Mouse (Mus musculus) thymus, postnatal 10 days (tissue): ENCODE results near the gene Sept5.
A peak's percentile ranks its signal among the peaks of the same experiment; 100 is the strongest.

ENCODE experiments used
- DNase-seq, 2 experiments: peaks; one replicate each; pipeline ENCODE4 v3.0.0; 2021; ENCODE audit warnings: low spot score in 2 of 2

Sept5 gene

DNA sequence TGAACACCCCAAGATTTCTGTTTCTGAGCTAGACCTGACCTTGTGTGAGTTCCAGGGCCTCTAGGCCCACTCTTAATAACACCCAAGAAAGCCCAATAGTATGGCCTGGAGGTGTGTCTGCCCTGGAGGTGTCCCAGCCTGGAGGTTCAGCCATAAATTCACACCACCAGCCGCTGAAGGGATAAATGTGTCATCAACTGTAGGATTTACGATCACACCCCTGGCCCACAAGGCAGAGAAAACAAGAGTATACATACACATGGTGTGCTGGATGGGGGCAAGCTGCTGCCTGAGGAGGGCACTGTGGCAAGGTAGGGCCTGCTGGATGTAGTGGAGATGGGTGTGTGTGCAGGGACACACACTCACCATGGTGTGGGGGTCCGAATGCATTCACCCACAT is 16.5 kb downstream of the Sept5 start:
- no peak for DNase-seq

DNA sequence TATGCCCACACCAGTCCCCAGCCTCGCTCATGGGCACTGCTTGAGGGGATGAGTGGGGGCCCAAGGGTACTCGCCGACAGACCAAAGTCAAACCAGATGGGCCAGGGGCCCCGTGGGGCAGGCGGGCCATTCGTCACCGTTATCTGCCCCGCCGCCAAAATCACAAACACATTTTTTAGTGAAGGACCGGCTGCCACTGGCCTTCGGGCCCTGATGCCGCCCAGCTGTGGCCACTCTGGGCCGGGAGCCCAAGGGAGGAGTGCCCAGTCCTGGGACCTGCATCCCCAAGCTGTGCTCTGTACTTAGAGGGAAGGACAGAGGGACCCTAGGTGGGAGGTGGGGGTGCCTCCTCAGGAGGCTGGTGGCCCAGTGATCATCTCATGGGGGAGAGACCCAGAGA is 18.0 kb downstream of the Sept5 start:
- DNase-seq, result no peak

DNA sequence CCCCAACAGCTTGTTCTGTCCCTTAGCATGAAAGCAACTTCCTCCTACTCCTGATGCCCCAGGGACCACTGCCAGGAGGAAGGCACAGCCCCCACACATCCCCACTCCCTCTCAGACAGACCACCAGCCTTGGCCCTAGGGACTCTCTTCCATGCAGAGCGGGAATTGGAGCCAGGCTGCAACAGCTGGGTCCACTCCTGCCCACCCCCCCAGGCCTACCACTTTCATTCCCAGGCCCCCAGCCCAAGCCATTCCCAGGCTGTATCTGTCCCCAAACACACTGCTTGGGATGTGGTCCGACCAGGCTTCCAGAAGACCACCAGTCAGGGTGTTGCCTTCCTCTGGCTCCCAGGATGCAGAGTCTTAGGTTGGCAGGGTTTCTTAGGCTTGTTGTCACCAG is 20.7 kb downstream of the Sept5 start:
- no peak for DNase-seq

DNA sequence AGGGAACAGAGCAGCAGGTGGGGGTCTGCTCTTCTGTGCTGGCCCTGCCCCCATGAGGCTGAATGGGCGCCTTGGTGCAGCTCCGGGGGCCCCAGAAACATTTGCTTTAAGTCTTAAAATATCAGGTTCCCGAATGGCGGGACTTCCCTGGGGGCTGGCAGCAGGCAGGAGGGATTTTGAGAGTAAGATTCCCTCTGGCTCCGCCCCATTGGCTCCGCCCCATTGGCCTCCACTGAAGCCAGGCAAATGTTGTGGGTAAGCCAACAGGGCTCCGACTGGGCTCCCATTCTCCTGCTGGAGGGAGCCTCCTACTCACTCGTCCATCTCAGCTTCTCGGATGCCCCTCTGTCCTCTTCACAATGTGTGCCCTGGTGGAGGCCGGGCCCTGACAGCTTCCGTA is 21.5 kb downstream of the Sept5 start:
- DNase-seq, result no peak

DNA sequence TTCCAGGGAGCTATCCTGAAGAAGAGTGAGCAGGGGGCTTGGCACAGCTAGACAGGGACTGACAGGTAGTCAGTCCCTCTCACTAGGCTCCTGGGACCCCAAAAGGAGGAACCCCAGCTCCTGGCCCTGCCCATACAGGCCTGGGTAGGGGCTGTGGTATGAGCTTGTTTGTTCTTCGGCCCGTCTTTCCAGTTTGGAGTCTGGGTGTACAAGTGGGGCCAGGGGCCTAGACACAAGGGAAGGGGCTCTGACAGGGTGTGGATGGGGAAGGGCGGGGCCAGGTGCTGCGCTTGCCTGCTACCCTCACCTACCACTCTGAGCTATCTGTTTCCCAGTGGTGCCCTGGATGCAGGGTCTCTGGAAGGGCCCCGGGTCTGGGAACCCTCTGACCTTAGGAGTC is 24.0 kb downstream of the Sept5 start:
- DNase-seq, result no peak

DNA sequence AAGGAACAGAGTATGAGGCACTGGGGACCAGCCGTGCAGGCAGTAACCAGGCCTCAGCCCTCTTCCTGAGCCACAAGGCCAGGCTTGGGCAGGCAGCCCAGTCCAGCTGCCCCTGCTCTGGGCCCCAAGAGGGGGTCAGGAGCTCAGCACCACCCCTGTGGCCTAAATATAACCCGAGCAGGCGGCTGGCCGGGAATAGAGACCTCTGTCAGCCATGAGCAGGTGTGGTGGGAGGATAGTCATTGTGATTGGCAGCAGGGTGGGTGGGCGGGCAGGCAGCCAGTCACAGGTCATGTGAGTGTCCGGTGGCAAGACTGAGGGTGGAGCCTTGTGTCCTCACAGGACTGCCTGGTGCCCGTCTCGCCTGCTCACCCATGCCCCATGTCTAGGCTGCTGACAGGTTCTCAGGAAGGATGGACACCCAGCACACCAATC is 25.5 kb downstream of the Sept5 start:
- DNase-seq, result no peak

DNA sequence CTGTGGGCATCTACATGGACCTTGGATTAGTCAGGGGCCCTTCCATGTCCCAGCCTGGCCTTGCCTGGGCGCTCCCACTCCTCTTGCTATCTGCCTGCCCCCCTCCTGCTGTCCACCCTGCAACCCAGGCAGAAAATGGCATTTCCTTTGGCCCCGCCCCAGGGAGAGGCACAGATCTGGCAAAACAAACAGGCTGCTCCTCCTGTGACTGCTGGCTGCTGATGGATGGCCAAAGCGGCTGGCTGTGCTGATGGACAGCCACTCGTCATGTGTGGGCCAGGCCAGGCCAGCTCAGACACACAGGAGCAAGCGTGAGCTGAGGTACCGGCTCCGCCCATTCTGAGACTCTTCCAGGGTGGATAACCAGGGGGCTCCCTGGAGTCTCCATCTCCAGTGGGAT is 28.3 kb downstream of the Sept5 start:
- DNase-seq, result no peak

DNA sequence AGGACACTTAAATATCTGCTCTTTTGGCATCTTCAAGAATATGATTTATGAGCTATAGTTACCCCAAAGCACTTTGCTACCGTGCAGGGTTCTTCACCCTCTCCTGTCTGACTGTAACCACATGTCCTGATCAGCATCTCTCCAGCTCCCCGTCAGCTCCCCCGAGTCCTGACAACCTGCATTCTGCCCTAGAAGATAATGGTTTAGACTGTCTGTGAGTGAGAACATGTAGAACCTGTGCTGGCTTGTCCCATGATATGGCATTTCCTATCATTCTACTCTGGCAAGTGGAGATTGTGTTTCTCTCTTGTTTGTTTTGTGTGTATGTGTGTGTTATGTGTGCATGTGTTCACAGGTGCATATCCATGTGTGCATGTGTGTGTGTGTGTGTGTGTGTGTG is 31.7 kb downstream of the Sept5 start:
- DNase-seq, result no peak

DNA sequence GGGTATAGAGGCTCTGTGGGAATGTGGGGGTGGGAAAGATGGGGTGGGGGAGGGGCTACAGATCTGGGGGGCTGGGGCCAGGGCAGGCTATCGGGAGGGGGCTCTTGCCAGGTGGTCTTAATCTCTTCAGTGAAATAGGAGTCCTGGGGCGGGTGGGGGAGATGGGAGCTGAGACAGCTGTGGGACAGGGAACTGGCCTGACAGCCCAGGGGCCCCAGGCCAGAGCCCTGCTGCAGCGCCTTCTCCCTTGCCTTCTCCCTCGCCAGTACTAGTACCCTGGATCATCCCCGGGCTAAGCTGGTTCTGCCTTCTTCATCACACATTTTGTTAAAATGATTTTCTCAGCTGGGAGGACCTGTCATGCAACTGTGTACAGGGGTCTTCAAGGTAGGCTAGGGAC is 33.5 kb downstream of the Sept5 start:
- DNase-seq, result no peak

DNA sequence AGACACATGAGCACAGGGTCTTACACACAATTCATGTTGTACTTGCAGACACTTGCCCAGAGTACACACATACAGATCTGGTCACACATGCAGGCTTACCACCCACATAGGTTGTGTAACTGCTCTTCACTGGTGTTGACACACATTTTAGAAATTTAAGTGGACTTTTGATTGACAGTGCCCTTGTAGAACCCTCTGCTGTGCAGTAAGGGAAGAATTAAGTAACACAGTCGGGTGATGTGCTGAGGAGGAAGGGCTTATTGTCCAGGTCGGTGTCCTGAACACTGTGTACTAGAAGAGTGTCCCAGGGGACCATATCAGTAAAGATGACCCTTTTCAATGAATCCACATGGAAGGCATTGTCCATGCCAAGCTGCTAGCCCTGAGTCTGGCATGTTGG is 35.8 kb downstream of the Sept5 start:
- no peak for DNase-seq

DNA sequence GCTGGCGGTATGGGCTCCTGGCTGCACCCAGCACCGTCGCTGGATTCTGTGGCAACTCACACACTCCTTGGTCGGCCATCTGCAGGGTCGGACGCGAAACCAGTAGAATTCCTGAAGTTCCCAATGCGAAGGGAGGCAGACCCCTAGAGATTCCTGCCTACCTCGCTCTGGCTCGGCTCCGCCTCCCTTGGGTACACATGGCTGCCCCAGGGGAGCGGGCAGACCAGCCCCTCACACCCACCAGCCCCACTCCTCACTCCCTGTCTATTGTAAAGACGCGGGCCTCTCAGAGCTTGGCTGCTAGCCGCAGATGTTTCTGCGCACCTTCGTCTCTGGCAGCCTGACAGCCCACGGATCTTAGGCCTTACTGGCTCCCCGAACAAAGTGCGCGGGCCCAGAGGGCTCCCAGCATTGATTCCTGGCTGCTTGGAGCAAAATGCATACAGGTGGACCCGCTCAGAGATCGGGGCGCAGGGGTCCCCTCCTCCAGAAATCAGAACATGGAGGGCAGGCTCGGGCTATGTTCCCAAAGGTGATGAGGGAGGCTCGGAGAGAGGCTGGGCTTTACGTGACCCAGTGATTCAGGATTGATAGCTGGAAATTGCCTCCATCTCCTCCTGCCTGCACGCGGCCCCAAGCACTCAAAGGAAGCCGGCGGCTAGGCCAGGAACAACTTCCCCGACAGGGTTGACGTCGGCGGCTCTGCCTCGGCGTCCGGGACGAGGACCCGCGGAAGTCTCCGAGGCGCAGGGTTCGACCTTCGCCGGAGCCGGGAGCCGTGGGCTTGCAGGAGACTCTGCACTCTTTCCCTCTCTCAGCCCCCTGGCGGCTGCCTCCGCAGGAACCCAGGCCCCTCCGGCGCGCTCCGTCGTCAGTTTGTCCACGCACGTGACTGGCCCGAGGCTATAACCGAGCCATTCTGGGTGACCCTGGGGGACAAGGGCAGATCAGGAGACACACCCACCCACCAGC is 38.4 kb downstream of the Sept5 start:
- DNase-seq, result peak; percentile 29 to 63

DNA sequence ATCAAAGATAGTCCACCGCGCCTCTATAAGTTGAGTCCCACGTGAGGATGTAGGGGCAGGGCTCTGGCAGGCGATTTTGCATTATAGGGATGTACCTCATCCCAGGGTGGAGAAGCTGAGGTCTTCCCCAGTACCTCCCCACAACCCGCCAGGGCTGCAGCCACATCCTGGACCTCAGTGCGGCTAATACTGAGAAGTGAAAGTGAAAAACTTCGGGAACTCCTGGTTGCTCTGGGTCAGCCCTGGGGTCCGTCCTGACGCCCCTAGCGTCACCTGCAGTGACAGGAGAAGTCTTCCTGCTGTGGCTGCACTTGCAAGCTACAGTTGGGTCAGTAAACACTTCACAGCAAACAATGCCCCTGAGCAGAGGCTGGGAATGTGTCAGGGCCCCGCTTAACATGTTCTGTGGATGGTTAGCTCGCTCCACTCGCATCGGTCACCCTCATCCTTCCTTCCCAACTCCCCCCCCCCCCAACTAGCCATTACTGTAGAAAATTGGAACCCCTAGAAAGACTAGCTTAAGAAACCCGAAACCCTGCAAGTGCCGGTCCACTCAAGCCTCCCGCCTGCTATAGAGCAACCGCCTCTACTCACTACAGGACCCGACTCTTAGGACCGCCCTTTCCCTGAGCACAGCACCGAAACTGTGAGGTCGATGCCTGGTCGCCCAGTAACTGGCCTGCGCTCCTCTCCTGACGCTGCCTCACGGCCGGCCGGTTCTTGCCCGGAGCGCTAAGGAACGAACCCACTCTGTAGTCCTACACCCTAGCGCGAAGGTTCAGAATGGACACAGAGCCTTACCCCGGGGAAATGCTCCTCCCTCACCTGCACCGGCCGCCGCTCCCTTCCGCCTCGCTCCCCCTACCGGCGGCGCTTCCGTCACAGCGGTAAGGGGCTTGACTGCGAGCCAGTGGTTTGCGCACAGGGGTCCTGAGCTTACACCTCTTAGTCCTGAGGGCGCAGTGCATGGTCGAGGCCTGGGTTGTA is 39.7 kb downstream of the Sept5 start, which contains the start of gene Tbx1:
Gene Tbx1, minus strand, starts transcription at position 868 of the 987 bp plus-strand sequence.
- peak; percentile 20 to 69 for DNase-seq

DNA sequence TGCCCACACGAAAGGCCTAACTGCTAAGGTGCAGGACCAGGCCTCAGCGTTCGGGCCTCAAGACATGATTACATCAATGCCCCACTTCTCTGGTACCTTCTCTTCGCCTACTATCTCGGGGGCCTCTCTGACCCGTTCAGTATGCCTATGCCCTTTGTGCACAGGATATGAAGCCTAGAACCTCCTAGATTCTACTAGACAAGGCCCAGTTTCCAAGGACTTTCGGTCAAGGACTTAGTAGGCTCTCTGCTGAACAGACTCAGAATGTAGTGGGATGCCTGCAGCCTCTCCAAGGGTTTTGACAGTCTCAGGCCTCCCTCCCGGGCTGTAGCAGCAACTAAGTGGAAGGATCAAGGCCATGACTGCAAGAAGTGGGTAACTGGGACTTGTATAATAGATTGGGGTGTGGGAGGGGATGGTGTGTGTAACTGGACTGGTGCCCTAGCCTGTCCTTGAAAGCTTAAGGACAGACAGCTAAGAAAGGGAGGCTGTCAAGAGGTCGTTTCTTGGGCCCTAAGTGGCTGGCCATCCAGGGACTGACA is 40.6 kb downstream of the Sept5 start:
- DNase-seq, result no peak

DNA sequence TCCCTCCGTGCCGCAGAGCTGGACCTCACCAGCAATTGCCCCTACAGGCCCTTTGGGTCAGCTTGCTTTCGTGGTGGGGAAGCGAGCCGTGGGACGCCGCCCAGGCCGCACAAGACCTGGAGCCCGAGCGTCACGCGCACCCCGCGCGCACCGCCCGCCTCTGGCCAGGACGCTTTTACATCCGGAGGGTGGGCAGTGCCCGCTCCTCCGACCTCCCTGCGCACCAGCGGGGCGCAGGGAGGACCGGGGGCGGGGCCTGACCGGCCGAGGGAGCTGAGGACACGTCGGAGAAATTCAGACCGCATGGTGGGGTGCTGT is 41.1 kb downstream of the Sept5 start:
- DNase-seq, result no peak

DNA sequence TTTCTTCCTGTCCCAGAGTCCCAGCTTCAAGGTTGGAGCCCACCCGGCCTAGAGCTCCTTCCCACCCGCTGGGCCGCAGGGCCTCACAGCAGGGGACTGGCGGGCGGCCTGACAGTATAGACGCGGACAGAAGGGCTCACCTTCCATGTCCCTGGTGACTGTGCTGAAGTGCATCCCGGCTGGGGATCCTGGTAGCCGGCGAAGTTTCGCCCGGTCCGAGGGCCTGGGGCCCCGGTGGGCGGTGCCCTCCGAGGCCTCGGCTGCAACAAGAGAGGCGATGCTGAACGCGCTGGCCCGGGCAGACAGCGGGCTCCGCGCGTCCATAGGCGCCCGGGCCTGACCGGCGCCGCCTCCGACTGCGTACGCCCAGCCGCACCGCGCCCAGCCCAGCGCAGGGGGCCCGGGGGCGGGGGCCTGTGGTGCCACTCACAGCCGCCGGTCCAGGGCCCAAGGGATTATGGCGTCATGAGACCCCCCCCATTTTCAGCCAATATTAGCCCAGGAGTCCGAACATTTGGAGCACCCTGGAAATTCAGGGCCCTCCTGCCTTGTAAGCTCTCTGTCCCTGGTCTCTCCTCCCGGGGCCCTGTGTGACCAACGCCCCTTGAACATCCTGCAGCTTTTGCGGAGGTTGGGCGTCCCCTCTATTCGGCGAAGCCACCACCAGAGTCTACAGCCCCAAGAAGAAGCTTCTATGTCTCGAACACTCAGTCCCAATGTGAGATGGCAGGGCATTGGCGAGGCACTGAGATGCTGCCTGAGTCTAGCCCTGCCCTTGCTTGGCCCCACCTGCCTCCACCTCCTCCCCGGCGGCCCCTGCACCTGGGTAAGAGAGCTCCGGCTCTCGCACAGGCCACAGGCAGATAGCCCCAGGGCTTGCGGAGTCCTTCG is 41.7 kb downstream of the Sept5 start:
- DNase-seq, result no peak

DNA sequence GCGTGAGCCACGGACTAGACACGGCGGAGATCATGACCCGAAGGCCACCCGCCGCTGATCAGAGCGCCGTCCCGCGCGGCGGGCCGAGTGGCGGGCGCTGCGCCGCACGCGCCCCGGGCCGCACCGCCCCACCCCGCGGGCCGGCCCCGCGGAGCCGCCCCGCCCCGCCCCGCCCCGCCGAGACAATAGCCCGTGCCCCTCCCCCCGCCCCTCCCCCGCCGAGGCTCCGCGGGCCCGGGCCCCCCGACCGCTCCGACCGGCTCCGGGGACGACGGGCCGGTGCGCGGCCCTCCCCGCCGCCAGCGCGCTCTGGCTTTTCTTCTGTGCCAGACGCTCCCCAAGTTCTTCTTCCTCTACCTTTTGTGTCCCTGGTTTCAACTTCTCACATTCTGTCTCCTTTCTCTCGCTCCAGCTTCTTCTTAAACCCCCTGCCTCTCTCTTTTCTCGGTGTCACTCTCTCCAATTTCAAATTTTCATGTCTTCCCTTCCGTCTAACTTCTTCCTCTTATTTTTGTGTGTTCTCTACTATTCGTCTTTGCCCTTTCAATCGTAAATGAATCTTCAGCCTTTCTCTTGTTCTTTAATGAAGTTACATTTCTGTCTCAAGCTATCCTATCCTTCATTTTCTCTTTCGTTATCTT is 42.7 kb downstream of the Sept5 start:
- no peak for DNase-seq

DNA sequence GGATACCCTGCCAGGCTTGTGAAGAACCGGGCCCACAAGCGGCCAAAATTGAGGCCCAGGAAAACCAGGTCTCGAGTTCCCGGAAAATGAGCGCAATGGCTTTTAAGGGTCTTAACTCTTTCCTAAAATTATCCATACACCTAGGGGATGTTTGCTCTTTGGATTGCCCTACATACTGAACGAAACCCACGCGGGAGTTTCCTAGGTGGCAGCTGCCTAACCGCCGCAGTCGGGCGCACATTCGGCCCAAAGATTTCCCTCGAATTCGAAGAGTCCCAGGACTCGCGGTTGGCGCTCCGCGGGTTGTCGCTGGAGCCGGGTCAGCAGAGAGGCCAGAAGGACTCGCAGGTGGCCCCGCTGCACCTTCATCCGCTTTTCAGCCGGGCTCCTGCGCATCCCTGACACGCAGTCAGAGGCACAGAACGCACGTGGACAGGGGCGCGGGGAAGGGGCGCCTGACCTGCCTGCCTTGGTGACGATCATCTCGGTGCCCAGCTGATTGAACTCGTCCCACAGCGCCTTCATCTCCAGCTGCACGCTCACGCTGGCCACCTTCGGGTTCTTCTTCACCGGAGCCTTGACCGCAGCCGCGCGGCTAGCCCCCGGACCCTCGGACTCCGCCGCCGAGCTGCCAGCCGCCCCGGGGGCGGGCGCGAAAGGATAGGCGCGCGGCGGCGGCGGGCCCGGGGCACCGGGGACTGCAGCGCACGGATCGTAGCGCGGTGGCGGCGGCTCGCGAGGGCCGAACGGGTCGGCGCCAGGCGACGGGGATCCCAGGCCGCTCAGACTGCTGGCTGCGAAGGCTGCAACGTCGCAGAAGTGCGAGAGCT is 43.5 kb downstream of the Sept5 start:
- no peak for DNase-seq

DNA sequence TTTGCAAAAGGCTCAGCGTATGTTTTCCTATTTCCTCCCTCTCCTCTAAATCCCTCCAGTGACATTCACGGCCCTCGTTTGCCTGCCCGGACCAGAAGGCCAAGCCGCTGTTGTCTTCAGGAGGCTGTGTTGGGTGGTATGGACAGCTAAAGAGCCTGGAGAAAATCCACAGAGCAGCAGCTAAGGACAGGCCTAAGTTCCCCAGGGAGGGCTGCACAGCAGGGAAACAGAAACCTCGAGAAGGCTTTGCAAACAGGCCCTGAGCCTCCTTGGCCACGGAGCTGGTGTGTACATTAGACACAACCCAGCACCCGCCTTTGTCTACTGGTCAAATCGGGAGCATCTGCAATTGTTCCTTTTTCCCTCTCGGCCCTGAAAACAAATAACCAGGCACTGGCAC is 44.1 kb downstream of the Sept5 start:
- no peak for DNase-seq

DNA sequence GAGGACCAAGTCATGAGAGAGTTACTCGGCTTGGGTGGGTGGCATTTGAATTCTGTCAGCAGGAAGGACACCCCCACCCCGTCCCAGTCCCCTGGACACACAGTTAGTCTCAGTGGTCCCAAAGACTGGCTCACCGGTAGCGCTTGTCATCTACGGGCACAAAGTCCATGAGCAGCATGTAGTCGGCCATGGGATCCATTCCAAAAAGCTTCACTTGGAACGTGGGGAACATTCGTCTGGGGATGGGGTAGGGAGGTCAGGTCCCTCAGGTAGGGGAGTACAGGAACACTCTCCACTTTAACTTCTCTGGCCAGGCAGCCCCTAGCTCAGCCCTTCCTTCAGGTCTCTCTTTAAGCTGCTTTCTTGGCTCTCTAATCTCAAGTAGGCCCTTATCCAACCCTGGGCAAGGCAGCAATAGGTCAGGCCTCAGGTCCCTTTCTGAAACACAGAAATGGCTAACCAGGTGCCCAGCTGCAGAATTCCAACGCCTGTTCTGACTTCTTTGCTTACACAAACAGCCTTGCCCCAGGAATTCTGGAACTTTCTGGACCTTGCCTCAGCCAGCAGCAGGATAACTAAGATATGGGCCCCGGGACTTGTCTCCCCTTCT is 44.7 kb downstream of the Sept5 start:
- no peak for DNase-seq
